8 mouse cellular contexts compared by ENCODE assay signal in genomic region chr15:85822011-85822359, GRCm38 (mm10). TPM values are rescaled to one million over a fixed set of nuclear protein-coding genes. Genes with fewer than 3 reads are reported as not detected.
DNase-seq lines count a peak whose midpoint lies in the region; ATAC-seq and TF ChIP-seq lines count a peak whose summit lies in the region.
"Had no signal": no experiment of that assay in that cellular context is flagged by ENCODE, and none has a peak within 500 bp of the region (broad histone marks: within the 10 kb centered on the region; RNA-seq: fewer than 3 reads in every experiment).

No protein-coding gene starts in this region.

- H3K4me2 ChIP-seq in forebrain, embryonic 13.5 days: peak overlapping the region; percentile 93
- peak overlapping the region; percentile 93 for H3K4me2 ChIP-seq in limb, embryonic 15.5 days
- H3K4me2 ChIP-seq in stomach, embryonic 15.5 days: peak overlapping the region; percentile 96

- H3K9ac ChIP-seq in forebrain, embryonic 13.5 days: peak overlapping the region; percentile 60
- H3K9ac ChIP-seq in limb, embryonic 15.5 days: peak overlapping the region; percentile 64
- H3K9ac ChIP-seq in stomach, embryonic 15.5 days: no peak overlapping the region

- ATAC-seq in forebrain, embryonic 13.5 days: no peak
- ATAC-seq in limb, embryonic 15.5 days (ENCODE audit: insufficient number of reproducible peaks, low FRiP score, low TSS enrichment, low read depth): peak; percentile 24; the same call in 1 of the 2 replicates
- ATAC-seq in stomach, embryonic 15.5 days (ENCODE audit: insufficient read depth, low FRiP score, low read depth): peak; percentile 44; the same call in 1 of the 2 replicates
- no peak for ATAC-seq in CD4-positive, CD25-positive, alpha-beta regulatory T cell, adult 4 months

- WGBS in lung, adult 2 months: 30% methylated on average over 4 of the region's 4 CpGs
- WGBS in forebrain, embryonic 13.5 days: 9% methylated on average over 4 of the region's 4 CpGs
- WGBS in limb, embryonic 15.5 days: 10% methylated on average over 4 of the region's 4 CpGs
- 19% methylated on average over 4 of the region's 4 CpGs for WGBS in stomach, embryonic 15.5 days

- peaks cover 25% of the 10 kb centered on the region for H3K27me3 ChIP-seq in forebrain, embryonic 13.5 days
- H3K27me3 ChIP-seq in limb, embryonic 15.5 days: peaks cover 12% of the 10 kb centered on the region; the same call in 1 of the 2 replicates
- H3K27me3 ChIP-seq in stomach, embryonic 15.5 days (replicated peaks): 0 out of 2 replicates have a peak, but pooled peaks cover 3% of the 10 kb centered on the region

- H3K4me3 ChIP-seq in lung, adult 2 months (replicated peaks; ENCODE audit: extremely low read depth, low read depth, low read length): peak overlapping the region; percentile 29
- peak overlapping the region; percentile 48 for H3K4me3 ChIP-seq in forebrain, embryonic 13.5 days
- peak overlapping the region; percentile 52 for H3K4me3 ChIP-seq in limb, embryonic 15.5 days
- H3K4me3 ChIP-seq in stomach, embryonic 15.5 days (replicated peaks): peak overlapping the region; percentile 50
- H3K4me3 ChIP-seq: myocyte had no signal

- H3K4me1 ChIP-seq in lung, adult 2 months (ENCODE audit: control insufficient read depth, insufficient read depth, low read length): no peaks in the 10 kb centered on the region
- peaks cover 10% of the 10 kb centered on the region for H3K4me1 ChIP-seq in forebrain, embryonic 13.5 days
- peaks cover 13% of the 10 kb centered on the region for H3K4me1 ChIP-seq in limb, embryonic 15.5 days
- 0 out of 2 replicates have a peak, but pooled peaks cover 6% of the 10 kb centered on the region for H3K4me1 ChIP-seq in stomach, embryonic 15.5 days

- TF ChIP-seq POLR2A in lung, adult 2 months (IDR thresholded peaks at IDR 0.05; ENCODE audit: borderline replicate concordance, extremely low read depth, low read depth, low read length): no peak

- no peak for DNase-seq in lung, adult 2 months
- DNase-seq in lung, postnatal 14 days: no peak
- DNase-seq in right cerebral cortex, adult 2 months (ENCODE audit: low spot score in 2 of 2): no peak

- no peaks in the 10 kb centered on the region; the same call in 1 of the 2 replicates for H3K9me3 ChIP-seq in forebrain, embryonic 13.5 days (replicated peaks)
- no peaks in the 10 kb centered on the region for H3K9me3 ChIP-seq in limb, embryonic 15.5 days
- no peaks in the 10 kb centered on the region for H3K9me3 ChIP-seq in stomach, embryonic 15.5 days

- H3K27ac ChIP-seq in forebrain, embryonic 13.5 days: no peak overlapping the region
- H3K27ac ChIP-seq in limb, embryonic 15.5 days: no peak overlapping the region
- H3K27ac ChIP-seq in stomach, embryonic 15.5 days: no peak overlapping the region

- no peaks in the 10 kb centered on the region for H3K36me3 ChIP-seq in forebrain, embryonic 13.5 days (ENCODE audit: poor library complexity, severe bottlenecking)
- H3K36me3 ChIP-seq in limb, embryonic 15.5 days: no peaks in the 10 kb centered on the region
- H3K36me3 ChIP-seq in stomach, embryonic 15.5 days: no peaks in the 10 kb centered on the region

- no peak for TF ChIP-seq CTCF in lung, adult 2 months (IDR thresholded peaks at IDR 0.05; ENCODE audit: insufficient read depth, low read length)

RNA-seq across cellular contexts. Expression of gene Pkdrej, which starts 0.5 kb away (rescaled TPM):
- polyA plus RNA-seq in lung, adult 2 months (2012; rRNA removed): 0.25 and 0.44 TPM in 2 replicates
- not detected in 2 replicates for polyA plus RNA-seq in forebrain, embryonic 13.5 days (2015; fragmentation: Nextera tagmentation; extraction: Ambion mirVana)
- polyA plus RNA-seq in limb, embryonic 15.5 days (2015; fragmentation: Nextera tagmentation; extraction: Ambion mirVana): 0.14 and 0.24 TPM in 2 replicates
- 0.18 and 0.21 TPM in 2 replicates for polyA plus RNA-seq in stomach, embryonic 15.5 days (2015; fragmentation: Nextera tagmentation; extraction: Ambion mirVana)
- polyA plus RNA-seq in CD4-positive, CD25-positive, alpha-beta regulatory T cell, adult 4 months (2017; shearing (Covaris generic)): not detected
- polyA plus RNA-seq: myocyte had no signal

RNA-seq across cellular contexts. Expression of gene Ttc38, which starts 10.1 kb away (rescaled TPM):
- polyA plus RNA-seq in lung, adult 2 months (2012; rRNA removed): 8.7 and 13.0 TPM in 2 replicates
- 2.9 and 3.4 TPM in 2 replicates for polyA plus RNA-seq in forebrain, embryonic 13.5 days (2015; fragmentation: Nextera tagmentation; extraction: Ambion mirVana)
- 8.0 TPM in 2 replicates for polyA plus RNA-seq in limb, embryonic 15.5 days (2015; fragmentation: Nextera tagmentation; extraction: Ambion mirVana)
- 8.3 and 9.1 TPM in 2 replicates for polyA plus RNA-seq in stomach, embryonic 15.5 days (2015; fragmentation: Nextera tagmentation; extraction: Ambion mirVana)
- 10 to 100 TPM; 17.6 to 22.4 TPM for polyA plus RNA-seq in CD4-positive, CD25-positive, alpha-beta regulatory T cell, adult 4 months (2017; shearing (Covaris generic))

RNA-seq across cellular contexts. Expression of gene Cdpf1, which starts 10.5 kb away (rescaled TPM):
- 39.0 and 43.0 TPM in 2 replicates for polyA plus RNA-seq in lung, adult 2 months (2012; rRNA removed)
- 17.8 and 18.7 TPM in 2 replicates for polyA plus RNA-seq in forebrain, embryonic 13.5 days (2015; fragmentation: Nextera tagmentation; extraction: Ambion mirVana)
- 32.0 and 34.6 TPM in 2 replicates for polyA plus RNA-seq in limb, embryonic 15.5 days (2015; fragmentation: Nextera tagmentation; extraction: Ambion mirVana)
- 41.1 and 42.7 TPM in 2 replicates for polyA plus RNA-seq in stomach, embryonic 15.5 days (2015; fragmentation: Nextera tagmentation; extraction: Ambion mirVana)
- 10 to 100 TPM; 43.6 to 52.3 TPM for polyA plus RNA-seq in CD4-positive, CD25-positive, alpha-beta regulatory T cell, adult 4 months (2017; shearing (Covaris generic))

RNA-seq across cellular contexts. Expression of gene Gtse1, which starts 37.6 kb away (rescaled TPM):
- 1.0 and 2.0 TPM in 2 replicates for polyA plus RNA-seq in lung, adult 2 months (2012; rRNA removed)
- 31.0 and 31.4 TPM in 2 replicates for polyA plus RNA-seq in forebrain, embryonic 13.5 days (2015; fragmentation: Nextera tagmentation; extraction: Ambion mirVana)
- polyA plus RNA-seq in limb, embryonic 15.5 days (2015; fragmentation: Nextera tagmentation; extraction: Ambion mirVana): 19.5 and 19.6 TPM in 2 replicates
- polyA plus RNA-seq in stomach, embryonic 15.5 days (2015; fragmentation: Nextera tagmentation; extraction: Ambion mirVana): 23.5 and 26.3 TPM in 2 replicates
- polyA plus RNA-seq in CD4-positive, CD25-positive, alpha-beta regulatory T cell, adult 4 months (2017; shearing (Covaris generic)): 1 to 10 TPM; 3.0 to 7.1 TPM

RNA-seq across cellular contexts. Expression of gene Trmu, which starts 57.1 kb away (rescaled TPM):
- polyA plus RNA-seq in lung, adult 2 months (2012; rRNA removed): 32.6 and 43.9 TPM in 2 replicates
- 45.2 and 53.2 TPM in 2 replicates for polyA plus RNA-seq in forebrain, embryonic 13.5 days (2015; fragmentation: Nextera tagmentation; extraction: Ambion mirVana)
- 49.1 and 51.3 TPM in 2 replicates for polyA plus RNA-seq in limb, embryonic 15.5 days (2015; fragmentation: Nextera tagmentation; extraction: Ambion mirVana)
- polyA plus RNA-seq in stomach, embryonic 15.5 days (2015; fragmentation: Nextera tagmentation; extraction: Ambion mirVana): 39.0 and 45.6 TPM in 2 replicates
- 10 to 100 TPM; 40.6 to 50.3 TPM for polyA plus RNA-seq in CD4-positive, CD25-positive, alpha-beta regulatory T cell, adult 4 months (2017; shearing (Covaris generic))

Comparison
In these comparisons a context has a peak if more than half of its experiments do, and no peak if none do; other contexts are left out.
1. ATAC-seq: peak in limb, embryonic 15.5 days (single experiment) and stomach, embryonic 15.5 days (single experiment); none in forebrain, embryonic 13.5 days (single experiment) and CD4-positive, CD25-positive, alpha-beta regulatory T cell, adult 4 months (single experiment).
2. Peak in every context shown above with its lines, with median percentiles within 50 percentile points of each other: H3K4me3 ChIP-seq and H3K4me2 ChIP-seq.